ENCODE assay signal across 19 mouse cellular contexts in genomic region chr12:109469793-109470192, GRCm38 (mm10). TPM values are rescaled to one million over a fixed set of nuclear protein-coding genes. Genes with fewer than 3 reads are reported as not detected.
"Had no signal": no experiment of that assay in that cellular context is flagged by ENCODE, and none has a peak within 500 bp of the region (broad histone marks: within the 10 kb centered on the region; RNA-seq: fewer than 3 reads in every experiment).

No protein-coding gene starts in this region.

- H3K4me1 ChIP-seq: liver, embryonic 15.5 days; midbrain, embryonic 13.5 days; midbrain, embryonic 15.5 days; neural tube, embryonic 13.5 days had no signal

- H3K4me3 ChIP-seq: liver, embryonic 15.5 days; lung, embryonic 15.5 days; megakaryocyte, embryonic 14.5 days; midbrain, embryonic 13.5 days; midbrain, embryonic 15.5 days; neural tube, embryonic 13.5 days; stomach, embryonic 15.5 days had no signal

- H3K9ac ChIP-seq: liver, embryonic 15.5 days; liver, postnatal 0 days; lung, embryonic 15.5 days; midbrain, embryonic 13.5 days; midbrain, embryonic 15.5 days; neural tube, embryonic 13.5 days; stomach, embryonic 15.5 days had no signal

- H3K36me3 ChIP-seq: liver, embryonic 15.5 days; lung, embryonic 15.5 days; midbrain, embryonic 13.5 days; midbrain, embryonic 15.5 days; neural tube, embryonic 13.5 days; stomach, embryonic 15.5 days had no signal

- H3K27me3 ChIP-seq: liver, embryonic 15.5 days; lung, embryonic 15.5 days; midbrain, embryonic 13.5 days; midbrain, embryonic 15.5 days; neural tube, embryonic 13.5 days; stomach, embryonic 15.5 days had no signal

- H3K4me2 ChIP-seq: liver, embryonic 15.5 days; lung, embryonic 15.5 days; midbrain, embryonic 11.5 days; midbrain, embryonic 13.5 days; midbrain, embryonic 15.5 days; neural tube, embryonic 13.5 days; stomach, embryonic 15.5 days had no signal

- H3K9me3 ChIP-seq: liver, embryonic 15.5 days; lung, embryonic 15.5 days; megakaryocyte, embryonic 14.5 days; midbrain, embryonic 13.5 days; midbrain, embryonic 15.5 days; neural tube, embryonic 13.5 days; stomach, embryonic 15.5 days had no signal

- H3K27ac ChIP-seq: liver, embryonic 15.5 days; lung, embryonic 15.5 days; midbrain, embryonic 13.5 days; midbrain, embryonic 15.5 days; neural tube, embryonic 13.5 days; stomach, embryonic 15.5 days; stomach, postnatal 0 days had no signal

- DNase-seq: liver, postnatal 0 days; lung, adult 2 months; lung, postnatal 14 days; right cerebral cortex, postnatal 14 days; thymus, adult 2 months; thymus, postnatal 25 days; thymus, postnatal 4 days had no signal

- ATAC-seq: liver, postnatal 0 days; lung, postnatal 0 days; midbrain, embryonic 13.5 days; midbrain, embryonic 15.5 days had no signal

RNA-seq across cellular contexts. Expression of gene Dlk1, which starts 17.2 kb away (rescaled TPM):
- total RNA-seq: monocyte, adult 5-6 weeks; neutrophil, adult 5-6 weeks had no signal
